Mouse (Mus musculus) cerebral cortex, adult 2 months (tissue): ENCODE measurements around the gene Ly6g6d.

Source experiments
- WGBS: fragments of 180-500 bp; shearing (Covaris S2); methylation state at CpG from one replicate; pipeline ENCODE4 v1.1.7; 2018; 5-methylcytosine and 5-hydroxymethylcytosine counted together

Gene Ly6g6d

GRCm38 (mm10) chr17:35068213-35068914 lies 9.5 kb downstream of the Ly6g6d start:
- WGBS = 60% methylated on average over 17 of the region's 17 CpGs

DNA sequence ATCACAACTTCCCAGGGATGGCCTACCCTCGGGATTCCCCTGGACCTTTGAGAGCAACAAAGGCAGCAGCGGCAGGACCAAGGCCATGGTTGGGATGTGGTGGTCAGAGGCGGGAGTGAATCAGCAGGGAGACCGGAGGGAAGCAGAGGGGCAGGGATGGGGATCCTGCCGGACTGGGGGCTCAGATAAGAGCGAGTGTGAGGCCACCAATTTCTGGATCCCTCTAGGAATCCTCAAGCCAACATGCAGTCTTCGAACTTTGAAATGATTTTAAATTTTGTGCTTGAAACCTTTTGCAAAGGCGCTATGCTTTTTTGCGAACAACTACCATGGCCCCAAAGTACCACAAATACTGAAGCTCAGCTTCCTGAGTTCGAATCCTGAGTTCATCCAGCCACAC lies 11.8 kb downstream of the Ly6g6d start, which contains the start of gene Mpig6b:
Mpig6b (minus strand) TSS at position 101 of the 400 bp plus-strand sequence.
- WGBS = 69% methylated on average over 10 of the region's 10 CpGs

GRCm38 (mm10) chr17:35064951-35065947 lies 12.6 kb downstream of the Ly6g6d start, which contains the start of gene Ly6g6c:
Gene Ly6g6c, plus strand, starts transcription at chr17:35065388.
- WGBS = 21% methylated on average over 48 of the region's 48 CpGs

DNA sequence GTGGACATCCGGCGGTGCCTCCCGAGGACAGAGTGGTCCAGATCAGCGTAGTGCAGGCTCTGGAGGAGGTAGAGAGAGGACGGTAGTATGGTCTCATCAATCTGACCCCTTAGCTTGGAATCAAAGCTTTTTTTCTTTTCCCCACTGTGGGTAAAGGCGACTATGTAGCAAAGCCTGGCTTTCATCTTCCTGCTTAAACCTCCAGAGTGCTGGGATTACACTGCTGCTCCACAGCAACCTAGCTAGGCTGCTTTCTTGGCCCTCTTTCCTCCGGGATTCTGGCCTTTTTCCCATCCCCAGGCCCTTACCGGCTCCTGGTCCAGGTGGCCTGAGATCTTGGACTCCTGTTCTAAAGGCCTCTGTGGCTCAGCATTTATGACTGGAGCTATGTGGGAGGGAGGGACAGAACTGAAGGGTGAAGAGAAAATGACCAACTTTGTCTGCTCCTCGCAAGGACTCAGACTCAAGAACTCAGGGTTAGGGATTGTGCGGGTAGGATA lies 13.4 kb downstream of the Ly6g6d start:
- WGBS = 73% methylated on average over 10 of the region's 10 CpGs

- 91% methylated on average over 3 of the region's 3 CpGs for WGBS
Observed at GRCm38 (mm10) chr17:35063466-35063865, 14.4 kb downstream of the Ly6g6d start.

DNA sequence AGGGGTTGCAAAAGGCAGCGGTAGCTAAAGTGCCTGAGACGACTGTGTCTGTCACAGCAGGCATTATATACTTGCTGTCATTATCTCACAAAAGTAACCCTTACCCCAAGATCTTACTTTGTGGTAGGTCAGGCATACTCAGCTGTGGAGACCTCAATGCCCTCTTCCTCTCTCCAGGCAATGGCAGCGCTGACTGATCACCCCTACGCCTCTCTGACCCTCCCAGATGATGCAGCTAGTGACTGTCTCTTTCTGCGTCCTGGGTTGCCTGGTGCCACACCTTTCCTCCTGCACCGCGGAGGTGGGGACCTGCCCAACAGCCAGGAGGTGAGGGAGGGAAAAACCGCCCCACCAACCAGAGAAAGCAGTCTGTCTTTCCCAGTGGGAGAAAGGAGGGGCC lies 16.6 kb downstream of the Ly6g6d start:
- 84% methylated on average over 8 of the region's 8 CpGs for WGBS

DNA sequence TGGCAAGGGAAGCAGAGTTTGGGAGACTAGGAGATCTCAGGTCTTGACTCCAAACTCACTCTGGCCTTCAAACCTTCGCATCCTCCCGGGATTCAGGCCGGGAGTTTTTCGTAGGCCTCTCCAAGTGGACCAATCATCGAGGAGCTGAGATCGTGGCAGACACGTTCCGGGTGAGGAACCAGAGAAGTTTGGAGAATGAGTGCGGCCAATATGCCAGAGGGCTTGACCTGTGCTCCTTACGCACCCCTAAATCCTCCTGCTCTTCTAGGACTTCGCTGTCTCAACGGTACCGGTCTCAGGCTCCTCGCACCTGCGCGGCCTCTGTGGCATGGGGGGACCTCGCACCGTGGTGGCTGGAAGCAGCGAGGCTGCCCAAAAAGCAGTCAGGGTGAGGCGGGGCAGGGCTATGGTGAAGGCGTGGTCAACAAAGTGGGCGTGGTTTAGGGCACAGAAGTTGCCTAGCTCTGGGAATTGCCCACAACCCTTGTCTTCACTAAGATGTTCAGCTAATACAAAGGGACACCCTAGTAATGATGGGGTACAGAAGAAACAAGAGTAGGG lies 17.0 kb downstream of the Ly6g6d start:
- 78% methylated on average over 22 of the region's 22 CpGs for WGBS

DNA sequence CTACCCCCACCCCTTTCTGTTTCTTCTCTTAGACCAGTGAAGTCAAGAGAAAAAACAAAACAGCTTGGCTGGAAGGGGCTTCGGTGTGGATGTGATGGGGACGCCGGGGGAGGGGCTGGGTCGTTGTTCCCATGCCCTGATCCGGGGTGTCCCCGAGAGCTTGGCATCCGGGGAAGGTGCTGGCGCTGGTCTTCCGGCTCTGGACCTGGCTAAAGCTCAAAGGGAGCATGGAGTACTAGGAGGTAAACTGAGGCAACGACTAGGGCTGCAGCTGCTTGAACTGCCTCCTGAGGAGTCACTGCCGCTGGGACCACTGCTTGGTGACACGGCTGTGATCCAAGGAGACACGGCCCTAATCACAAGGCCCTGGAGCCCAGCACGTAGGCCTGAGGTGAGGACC lies 17.8 kb downstream of the Ly6g6d start:
- WGBS = 25% methylated on average over 14 of the region's 14 CpGs

DNA sequence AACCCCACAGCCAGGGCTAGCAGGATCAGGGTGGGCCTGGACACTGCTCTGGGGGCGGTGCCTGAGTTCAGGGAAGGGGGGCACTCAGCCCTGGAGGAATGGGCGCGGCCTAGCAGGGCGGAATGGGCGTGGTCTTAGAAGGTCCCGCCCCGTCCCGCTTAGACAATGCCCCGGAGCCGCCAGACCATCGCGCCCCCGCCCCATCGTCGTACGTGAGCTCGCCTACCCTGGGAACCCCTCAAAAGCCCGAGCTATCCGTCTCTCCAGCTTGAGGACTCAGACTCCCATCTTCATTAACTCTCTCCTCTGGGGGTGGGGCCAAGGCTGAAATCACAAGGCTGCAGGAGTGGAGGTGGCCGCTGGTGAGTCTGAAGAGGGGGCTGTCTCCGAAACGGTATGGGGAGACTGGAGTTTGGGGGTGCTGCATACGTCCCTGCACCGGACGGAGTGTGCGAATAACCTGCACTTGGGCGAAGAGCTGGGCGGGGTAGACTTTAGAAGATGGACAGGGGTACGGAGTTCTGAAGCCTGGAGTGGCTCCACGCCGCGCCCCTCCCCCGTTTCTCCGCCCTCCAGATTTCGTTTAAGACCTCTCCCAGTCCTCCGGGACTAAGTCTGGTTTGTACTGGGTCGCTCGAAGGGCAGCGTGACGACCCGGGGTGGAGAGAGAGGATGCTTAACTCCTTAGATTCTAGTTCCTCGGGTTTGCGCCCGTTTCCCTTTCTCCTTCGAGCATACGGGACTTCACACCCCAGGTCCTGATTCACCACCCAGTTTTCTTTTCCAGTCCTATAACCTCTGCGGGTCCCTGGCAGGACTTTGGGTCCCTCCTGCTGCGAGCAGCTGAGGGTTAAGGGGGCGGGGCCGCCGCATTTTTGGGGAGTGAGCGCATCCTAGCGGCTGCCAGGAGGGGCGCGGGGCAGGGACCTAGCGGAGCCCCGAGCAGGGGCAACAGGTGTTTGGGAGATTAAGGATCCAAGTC lies 18.7 kb downstream of the Ly6g6d start, which contains the start of gene Ddah2:
Ddah2 (plus strand) TSS at position 125 of the 982 bp plus-strand sequence.
- WGBS = under 1% methylated on average over 57 of the region's 57 CpGs

DNA sequence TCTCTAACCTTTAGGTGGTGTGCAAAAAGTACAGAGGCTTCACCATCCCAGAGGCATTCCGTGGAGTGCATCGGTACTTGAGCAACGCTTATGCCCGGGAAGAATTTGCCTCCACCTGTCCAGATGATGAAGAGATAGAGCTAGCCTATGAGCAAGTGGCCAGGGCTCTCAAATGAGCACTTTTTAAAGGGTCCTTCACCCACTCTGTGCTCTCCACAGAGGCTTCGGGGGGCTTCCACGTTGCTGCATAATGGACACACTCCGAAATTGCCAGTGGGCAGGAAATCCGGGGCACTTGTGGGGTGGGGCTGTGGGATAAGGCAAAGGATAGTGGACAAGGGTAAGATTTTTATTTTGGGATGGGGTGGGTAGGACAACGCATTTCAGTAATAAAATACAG lies 19.5 kb downstream of the Ly6g6d start:
- 66% methylated on average over 9 of the region's 9 CpGs for WGBS

DNA sequence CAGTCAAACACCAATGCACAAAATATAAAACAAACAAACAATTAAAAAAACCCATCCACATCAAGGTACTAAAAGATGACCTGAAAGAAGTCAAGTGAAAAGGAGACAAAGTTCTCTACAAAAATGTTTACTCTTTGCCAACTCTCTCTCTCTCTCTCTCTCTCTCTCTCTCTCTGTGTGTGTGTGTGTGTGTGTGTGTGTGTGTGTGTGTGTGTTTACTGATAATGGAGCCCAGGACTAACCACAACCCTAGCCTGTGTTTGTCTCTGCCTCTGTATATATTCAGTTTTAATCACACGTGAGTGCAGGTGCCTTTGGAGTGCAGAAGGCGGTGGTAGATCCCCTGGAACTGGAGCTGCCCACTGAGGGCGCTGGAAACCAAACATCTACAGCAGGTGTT lies 20.8 kb downstream of the Ly6g6d start:
- 87% methylated on average over 3 of the region's 3 CpGs for WGBS

GRCm38 (mm10) chr17:35055691-35056495 lies 22.0 kb downstream of the Ly6g6d start:
- 86% methylated on average over 7 of the region's 7 CpGs for WGBS

- 78% methylated on average over 12 of the region's 12 CpGs for WGBS
Observed at GRCm38 (mm10) chr17:35052271-35052798, 25.5 kb downstream of the Ly6g6d start.

GRCm38 (mm10) chr17:35051156-35052086 lies 26.4 kb downstream of the Ly6g6d start:
- 24% methylated on average over 21 of the region's 21 CpGs for WGBS

GRCm38 (mm10) chr17:35050126-35050750 lies 27.6 kb downstream of the Ly6g6d start:
- 6% methylated on average over 27 of the region's 27 CpGs for WGBS

DNA sequence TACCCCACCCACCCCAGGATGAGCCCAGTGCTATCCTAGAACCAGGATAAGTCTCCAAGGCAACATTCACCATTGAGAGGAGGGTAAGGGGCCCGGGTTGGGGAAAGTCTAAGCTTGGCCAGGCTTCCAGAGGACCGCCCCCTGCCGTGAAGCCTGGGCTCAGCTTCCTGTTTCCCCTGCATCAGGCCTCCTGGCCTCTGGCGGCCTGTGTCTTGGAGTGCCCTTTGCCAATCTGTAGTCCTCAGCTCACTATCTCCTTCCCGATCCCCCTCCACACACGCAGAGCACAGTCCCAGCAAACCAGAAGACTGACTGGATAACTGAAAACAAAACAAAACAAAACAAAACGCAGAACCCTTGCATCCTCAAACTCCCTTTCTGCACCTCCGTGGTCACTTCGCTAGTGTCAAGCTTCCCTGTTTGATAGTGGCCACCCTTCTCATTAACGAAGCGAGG lies 28.3 kb downstream of the Ly6g6d start, which contains the start of gene Clic1:
Clic1 (plus strand) TSS at position 406 of the 456 bp plus-strand sequence.
- 22% methylated on average over 11 of the region's 11 CpGs for WGBS

DNA sequence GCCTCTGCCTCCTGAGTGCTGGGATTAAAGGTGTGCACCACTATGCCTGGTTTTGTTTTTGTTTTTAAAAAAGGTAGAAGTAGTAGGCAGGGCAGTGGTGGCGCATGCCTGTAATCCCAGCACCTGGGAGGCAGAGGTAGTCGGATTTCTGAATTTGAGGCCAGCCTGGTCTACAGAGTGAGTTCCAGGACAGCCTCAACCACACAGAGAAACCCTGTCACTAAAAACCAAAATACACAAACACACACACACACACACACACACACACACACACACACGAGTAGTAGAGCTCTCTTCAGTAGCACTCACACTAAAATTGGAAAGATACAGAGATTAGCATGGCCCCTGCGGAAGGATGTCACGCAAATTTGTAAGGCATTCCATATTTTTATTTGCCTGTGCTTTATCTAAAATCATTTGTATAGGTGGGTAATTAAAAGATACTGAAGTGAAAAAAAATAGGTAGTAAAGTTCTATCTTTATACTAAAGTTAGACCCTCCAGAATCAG lies 28.9 kb downstream of the Ly6g6d start:
- 83% methylated on average over 5 of the region's 5 CpGs for WGBS
